Mouse (Mus musculus) gastrocnemius, adult 8-10 months (tissue): ENCODE measurements around the gene Alg5. TPM values are rescaled to one million over a fixed set of nuclear protein-coding genes. Genes with fewer than 3 reads are reported as not detected.
"Not testable (repeated sequence)": the region's sequence is repeated elsewhere in the genome, so short reads cannot be mapped to it uniquely, and the experiment has no call there.

Experiments used
- DNase-seq, 2 experiments: peaks; one replicate each; pipeline ENCODE4 v3.0.0; 2022; ENCODE audit warnings: low spot score in 2 of 2
- total RNA-seq, 4 experiments: library from RNA; stranded (reverse); gene quantifications; 2 replicates each; pipeline ENCODE4 v1.2.4; 2022

Alg5 gene
- total RNA-seq, 4 experiments from 2014 or later, result 6.3 to 7.9 (median 7.3) TPM

DNA sequence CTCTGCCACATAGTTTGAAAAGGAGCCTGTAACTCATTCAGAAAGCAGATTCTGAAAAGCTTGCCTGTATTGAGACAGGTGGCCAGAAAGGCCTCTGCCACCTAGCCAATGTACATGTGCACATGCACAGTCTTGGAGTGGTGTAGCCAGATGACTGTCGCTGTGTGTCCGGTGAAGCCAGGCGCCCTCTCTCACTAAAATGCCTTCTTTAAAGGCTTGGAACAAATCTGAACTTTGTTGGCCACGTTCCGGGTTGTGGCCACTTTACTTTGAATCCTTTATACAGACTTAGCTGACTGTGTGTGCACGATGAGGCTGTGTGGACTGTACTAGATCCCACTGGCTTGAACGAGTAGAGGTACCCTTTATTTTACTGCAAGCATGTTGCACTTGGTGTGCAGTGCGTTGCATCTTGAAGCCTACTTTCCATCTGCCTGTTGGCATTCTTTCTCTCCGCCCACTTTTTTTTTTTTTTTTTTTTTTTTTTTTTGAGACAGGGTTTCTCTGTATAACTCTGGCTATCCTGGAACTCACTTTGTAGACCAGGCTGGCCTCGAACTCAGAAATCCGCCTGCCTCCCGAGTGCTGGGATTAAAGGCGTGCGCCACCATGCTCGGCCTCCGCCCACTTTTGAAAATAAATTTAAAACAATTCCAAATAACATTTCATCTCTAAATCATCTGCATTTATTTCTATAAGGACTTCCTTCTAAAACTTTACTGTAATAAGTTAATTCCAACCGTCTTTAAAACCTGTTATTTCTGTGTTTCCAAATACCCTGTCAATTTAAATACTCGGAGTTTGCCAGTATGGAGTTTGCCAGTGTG, 975 bp downstream of the Alg5 start:
- no peak for DNase-seq

DNA sequence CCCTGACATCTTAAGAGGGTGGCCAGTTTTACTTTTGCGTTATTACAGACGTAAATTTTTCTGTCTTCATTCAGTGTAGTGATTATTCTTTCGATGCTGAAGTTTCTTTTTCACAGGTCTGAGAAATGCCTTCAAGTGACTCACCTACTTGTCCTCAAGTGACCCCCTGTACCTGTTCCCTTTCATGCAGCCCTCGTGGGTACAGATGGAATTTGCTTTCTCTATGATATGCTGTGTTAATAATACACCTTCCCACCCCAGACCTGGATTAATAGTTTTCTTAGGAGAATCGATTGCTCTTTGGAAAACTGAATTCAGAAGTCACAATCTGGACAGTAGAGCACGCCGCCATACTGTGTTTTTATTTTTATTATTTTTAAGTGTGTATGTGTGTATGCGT, 2.0 kb downstream of the Alg5 start:
- no peak for DNase-seq

DNA sequence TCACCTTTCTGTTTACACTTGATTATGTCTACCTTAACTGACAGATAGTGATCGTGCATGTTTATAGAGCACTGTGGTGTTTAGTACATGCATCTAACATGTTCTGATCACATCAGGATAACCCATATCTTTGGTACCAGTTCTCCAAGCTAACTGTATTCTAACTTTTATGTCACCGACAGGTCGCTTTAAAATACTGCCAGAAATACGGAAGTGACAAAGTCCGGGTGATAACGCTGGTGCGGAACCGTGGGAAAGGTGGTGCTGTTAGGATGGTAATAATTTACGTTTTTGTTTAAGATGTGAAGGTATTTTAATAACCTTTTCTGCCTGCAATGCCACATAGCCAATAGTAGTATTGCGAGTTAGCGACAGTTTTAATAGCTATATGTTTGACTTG, 6.6 kb downstream of the Alg5 start:
- DNase-seq, result no peak

GRCm38 (mm10) chr3:54745799-54746198, 10.5 kb downstream of the Alg5 start:
- DNase-seq, result no peak

GRCm38 (mm10) chr3:54753411-54753810, 18.1 kb downstream of the Alg5 start:
- no peak for DNase-seq

- peak; percentile 20 to 36 for DNase-seq
Measured at GRCm38 (mm10) chr3:54755145-54756041, 20.1 kb downstream of the Alg5 start, which contains the start of gene Smad9. Gene Smad9 (plus strand): TSS chr3:54755582.

GRCm38 (mm10) chr3:54756058-54756457, 20.7 kb downstream of the Alg5 start:
- DNase-seq, result no peak

DNA sequence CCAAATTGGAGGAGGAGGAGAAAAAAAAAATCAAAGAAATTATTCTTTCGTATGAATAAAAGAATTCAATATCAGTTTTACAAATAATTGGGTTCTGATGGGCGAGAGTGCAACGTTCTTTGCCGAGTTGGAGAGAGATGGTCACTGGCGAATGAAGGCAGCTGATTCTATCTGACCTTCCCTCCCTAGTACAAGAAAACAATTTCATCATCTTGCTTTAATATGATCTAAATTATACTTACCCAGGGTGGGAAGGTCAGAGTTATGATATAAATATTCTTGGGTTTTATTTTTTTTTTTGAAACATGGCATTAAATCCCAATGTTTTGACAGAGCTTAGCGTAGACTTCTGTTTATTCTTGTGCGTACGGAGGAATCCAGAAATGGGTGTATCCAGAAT, 22.1 kb downstream of the Alg5 start:
- no peak for DNase-seq

GRCm38 (mm10) chr3:54759211-54759610, 23.9 kb downstream of the Alg5 start:
- no peak for DNase-seq

GRCm38 (mm10) chr3:54760321-54761115, 25.2 kb downstream of the Alg5 start:
- no peak for DNase-seq

DNA sequence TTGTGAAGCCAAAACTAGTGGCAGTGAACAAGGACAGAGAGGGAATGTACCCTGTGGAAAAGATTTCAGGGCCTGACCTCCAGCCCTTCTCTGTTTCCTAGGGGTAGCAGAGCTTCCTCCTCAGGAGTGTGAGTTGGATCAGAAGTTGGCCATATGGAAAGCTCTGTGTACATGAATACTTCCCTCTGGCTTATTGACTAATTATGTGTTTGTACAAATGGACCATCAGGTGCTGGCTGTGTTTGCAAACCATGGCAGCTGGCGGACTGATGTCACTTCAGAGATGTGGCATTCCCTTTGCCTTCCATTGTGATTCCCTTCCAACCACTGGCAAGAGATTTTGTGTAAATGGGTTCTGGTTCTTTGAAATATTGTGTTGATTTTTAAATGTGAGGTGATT, 25.9 kb downstream of the Alg5 start:
- DNase-seq, result no peak

DNA sequence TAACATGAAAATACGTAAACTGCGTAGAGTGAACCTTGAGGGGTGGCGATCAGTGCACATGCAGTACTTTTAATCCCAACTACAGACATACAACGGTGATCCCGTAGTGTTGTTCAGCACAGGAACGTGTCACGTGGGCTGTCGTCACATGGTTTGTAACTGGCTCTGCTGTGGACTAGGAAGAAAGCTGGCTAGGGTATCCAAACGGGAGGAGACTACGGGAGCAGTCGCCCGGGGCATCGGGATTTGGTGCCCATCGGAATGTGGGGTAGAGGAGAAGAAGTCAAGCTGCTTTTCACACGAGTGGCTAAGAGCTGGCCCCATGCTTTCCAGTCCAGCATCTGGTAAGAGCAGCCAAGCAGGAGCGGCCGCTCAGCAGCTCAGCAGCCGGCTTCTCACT, 29.1 kb downstream of the Alg5 start:
- DNase-seq, result peak in 1 of 2 experiments; percentile 5

GRCm38 (mm10) chr3:54765521-54765920, 30.2 kb downstream of the Alg5 start:
- not testable (repeated sequence) for DNase-seq

DNA sequence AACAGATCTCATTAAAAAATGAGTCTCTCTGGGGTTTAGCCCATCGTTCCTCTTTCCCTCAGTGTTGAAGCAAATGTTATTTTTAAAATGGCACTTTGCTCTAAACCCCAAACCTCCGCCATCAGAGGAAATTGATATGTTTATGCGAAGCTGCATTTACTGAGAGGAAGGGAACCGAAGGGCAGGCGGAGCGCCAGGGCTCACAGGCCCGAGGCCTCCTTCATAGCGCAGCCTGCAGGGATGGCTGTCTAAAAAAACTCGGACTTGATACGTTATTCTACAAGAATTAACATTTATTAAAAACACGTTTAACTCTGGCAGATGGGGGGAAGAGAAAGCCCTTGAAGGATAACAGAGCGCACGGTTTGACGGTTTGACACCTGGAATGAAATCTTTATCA, 30.7 kb downstream of the Alg5 start:
- no peak for DNase-seq

DNA sequence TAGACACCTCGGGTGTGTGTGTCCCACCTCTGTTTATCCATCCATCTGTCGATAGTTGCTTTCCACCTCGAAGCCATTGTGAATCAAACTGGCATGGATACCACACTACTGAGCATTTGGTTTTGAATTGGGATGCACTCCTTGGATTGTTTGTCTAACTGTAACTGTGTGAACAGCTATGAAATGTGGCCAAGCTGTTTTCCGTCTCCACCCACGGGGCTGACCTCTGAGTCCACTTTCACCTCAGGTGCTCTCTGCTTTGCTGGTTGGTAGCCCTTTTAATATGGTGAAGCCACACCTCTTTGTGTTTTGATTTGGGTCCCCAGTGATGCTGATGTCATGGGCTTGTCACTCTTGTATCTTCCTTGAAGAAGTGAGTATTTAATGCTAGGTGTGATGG, 31.5 kb downstream of the Alg5 start:
- DNase-seq, result no peak

- no peak for DNase-seq
Measured at GRCm38 (mm10) chr3:54768592-54768991, 33.3 kb downstream of the Alg5 start.

GRCm38 (mm10) chr3:54769349-54770275, 34.3 kb downstream of the Alg5 start:
- no peak for DNase-seq

- no peak for DNase-seq
Measured at GRCm38 (mm10) chr3:54773613-54774012, 38.3 kb downstream of the Alg5 start.

GRCm38 (mm10) chr3:54775989-54776631, 40.8 kb downstream of the Alg5 start:
- DNase-seq, result no peak

DNA sequence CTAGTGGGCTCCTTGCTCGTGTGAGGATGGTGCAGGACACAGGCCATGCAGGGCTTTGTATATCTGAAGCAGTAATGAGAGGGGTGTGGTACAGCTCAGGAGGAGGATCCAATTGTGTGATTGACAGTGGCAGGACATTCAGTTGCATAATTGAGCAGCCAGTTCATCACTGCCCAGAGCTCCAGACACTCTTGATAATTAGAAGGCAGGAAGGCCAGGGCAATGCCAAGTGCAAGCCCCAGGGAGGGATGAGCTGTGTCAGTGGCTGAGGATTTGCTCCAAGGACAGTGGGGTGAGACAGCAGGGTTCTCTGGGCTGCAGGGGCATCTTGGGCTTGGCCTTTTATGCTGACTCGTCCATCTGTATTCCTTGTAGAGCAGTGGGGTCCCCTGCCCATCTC, 55.3 kb downstream of the Alg5 start:
- DNase-seq, result no peak
